Mouse (Mus musculus) central nervous system, embryonic 11.5 days (tissue): ENCODE data around the gene Wbp2. TPM values are rescaled to one million over a fixed set of nuclear protein-coding genes. Genes with fewer than 3 reads are reported as not detected.

Experiments used
- polyA plus RNA-seq: library from polyadenylated mRNA; depleted of rRNA; stranded (reverse); fragments of >200 nt; gene quantifications from 2 replicates; pipeline ENCODE4 v1.2.3, GENCODE M21; 2012; rRNA removed

Gene Wbp2
- polyA plus RNA-seq: 42.1 and 67.0 TPM in 2 replicates

GRCm38 (mm10) chr11:116086258-116087193 is at the start of gene Wbp2:
TSS of gene Wbp2 (minus strand) at chr11:116086995.

GRCm38 (mm10) chr11:116130488-116131205 is 43.9 kb upstream of the Wbp2 start, which contains the start of gene Trim65:
TSS of gene Trim65 (minus strand) at chr11:116131128.

GRCm38 (mm10) chr11:116127156-116127980 is 40.6 kb upstream of the Wbp2 start, which contains the start of gene Trim47:
TSS of gene Trim47 (minus strand) at chr11:116127210.

GRCm38 (mm10) chr11:116077446-116078204 is 9.2 kb downstream of the Wbp2 start, which contains the start of gene Unc13d:
TSS of gene Unc13d (minus strand) at chr11:116077961.

GRCm38 (mm10) chr11:116030088-116030897 is 56.5 kb downstream of the Wbp2 start, which contains the start of gene Unk:
TSS of gene Unk (plus strand) at chr11:116030322.

Other genes with a start within 250 kb of the Wbp2 start
- gene Myo15b, start 228.6 kb downstream of the Wbp2 start, polyA plus RNA-seq: 0.36 and 0.45 TPM in 2 replicates
- 2.5 and 2.6 TPM in 2 replicates for gene Smim5, start 187.0 kb downstream of the Wbp2 start, polyA plus RNA-seq
- gene Smim6, start 175.0 kb downstream of the Wbp2 start, polyA plus RNA-seq: 0.19 and 0.34 TPM in 2 replicates
- 75.4 and 142 TPM in 2 replicates for gene Sap30bp, start 153.7 kb downstream of the Wbp2 start, polyA plus RNA-seq
- 27.1 and 28.0 TPM in 2 replicates for gene Recql5, start 153.5 kb downstream of the Wbp2 start, polyA plus RNA-seq
- 0.67 and 0.72 TPM in 2 replicates for gene Itgb4, start 112.3 kb downstream of the Wbp2 start, polyA plus RNA-seq
- 72.5 and 76.2 TPM in 2 replicates for gene Galk1, start 74.3 kb downstream of the Wbp2 start, polyA plus RNA-seq
- 838 and 897 TPM in 2 replicates for gene H3f3b, start 59.0 kb downstream of the Wbp2 start, polyA plus RNA-seq
- 57.1 and 63.4 TPM in 2 replicates for gene Unk, start 56.7 kb downstream of the Wbp2 start, polyA plus RNA-seq
- gene Unc13d, start 9.0 kb downstream of the Wbp2 start, polyA plus RNA-seq: 2.0 and 3.3 TPM in 2 replicates
- 3.0 TPM in 2 replicates for gene Trim47, start 40.2 kb upstream of the Wbp2 start, polyA plus RNA-seq
- 1.6 and 2.8 TPM in 2 replicates for gene Trim65, start 44.1 kb upstream of the Wbp2 start, polyA plus RNA-seq
- gene Mrpl38, start 51.9 kb upstream of the Wbp2 start, polyA plus RNA-seq: 41.1 and 57.1 TPM in 2 replicates
- 90.4 and 121 TPM in 2 replicates for gene Fbf1, start 81.2 kb upstream of the Wbp2 start, polyA plus RNA-seq
- 39.9 and 49.1 TPM in 2 replicates for gene Ten1, start 111.9 kb upstream of the Wbp2 start, polyA plus RNA-seq
- 25.4 and 35.0 TPM in 2 replicates for gene Acox1, start 112.0 kb upstream of the Wbp2 start, polyA plus RNA-seq
- gene Evpl, start 151.1 kb upstream of the Wbp2 start, polyA plus RNA-seq: 0.63 and 0.73 TPM in 2 replicates
- 90.9 and 101 TPM in 2 replicates for gene Srp68, start 187.2 kb upstream of the Wbp2 start, polyA plus RNA-seq
- 0.21 and 0.23 TPM in 2 replicates for gene Galr2, start 193.9 kb upstream of the Wbp2 start, polyA plus RNA-seq
- gene Exoc7, start 220.2 kb upstream of the Wbp2 start, polyA plus RNA-seq: 56.4 and 74.6 TPM in 2 replicates
- gene Foxj1, start 248.4 kb upstream of the Wbp2 start, polyA plus RNA-seq: 6.3 and 10.8 TPM in 2 replicates